Mouse (Mus musculus) bone marrow, adult 2 months (tissue): ENCODE data around the gene Tshz2. TPM values are rescaled to one million over a fixed set of nuclear protein-coding genes. Genes with fewer than 3 reads are reported as not detected.

ENCODE experiments used
- H3K27ac ChIP-seq: fragments of 200-500 bp; 2 replicates; pipeline ENCODE4 v1.5.1; 2012; ENCODE audit warnings: low read depth, mild to moderate bottlenecking, control low read depth, inconsistent platforms, low read length; ENCODE audit not compliant: control insufficient read depth, poor library complexity, insufficient read depth
- H3K4me1 ChIP-seq: fragments of 200-500 bp; 2 replicates; pipeline ENCODE4 v1.6.1; 2011; ENCODE audit warnings: low read length; ENCODE audit not compliant: control insufficient read depth, insufficient read depth
- H3K4me3 ChIP-seq: fragments of 200-500 bp; replicated peaks from 2 replicates; pipeline ENCODE3; 2011; ENCODE audit warnings: mild to moderate bottlenecking, low read depth, low read length, control low read depth; ENCODE audit not compliant: control insufficient read depth
- CTCF ChIP-seq: fragments of 200-500 bp; IDR thresholded peaks from 2 replicates; pipeline ENCODE4 v1.5.1; 2011; ENCODE audit warnings: low read length, control low read depth; ENCODE audit not compliant: control insufficient read depth, insufficient read depth
- POLR2A ChIP-seq: fragments of 200-500 bp; IDR thresholded peaks from 2 replicates; pipeline ENCODE4 v1.6.1; 2011; ENCODE audit warnings: low read depth, mild to moderate bottlenecking, control low read depth, low read length, borderline replicate concordance; ENCODE audit not compliant: control insufficient read depth
- WGBS: fragments of 180-500 bp; shearing (Covaris S2); methylation state at CpG from one replicate; pipeline ENCODE4 v1.1.7; 2018; 5-methylcytosine and 5-hydroxymethylcytosine counted together
- polyA plus RNA-seq: library from polyadenylated mRNA; stranded (reverse); fragments of >200 nt; gene quantifications from 2 replicates; pipeline ENCODE4 v1.2.4, GENCODE M21; 2011; ENCODE audit warnings: low replicate concordance; ENCODE audit not compliant: missing spikeins, insufficient read depth, insufficient read length

Tshz2 gene
- polyA plus RNA-seq, 1 experiment = 1.4 TPM

GRCm38 (mm10) chr2:169782874-169783680 is 150.3 kb downstream of the Tshz2 start:
- no peak for TF ChIP-seq CTCF
- TF ChIP-seq POLR2A = no peak
- no peak overlapping the region for H3K27ac ChIP-seq
- WGBS = 51% methylated on average over 26 of the region's 26 CpGs
- no peak overlapping the region for H3K4me3 ChIP-seq
- H3K4me1 ChIP-seq = peaks cover 1% of the 10 kb centered on the region

GRCm38 (mm10) chr2:169783681-169784033 is 150.8 kb downstream of the Tshz2 start:
- TF ChIP-seq CTCF (no peak), POLR2A (no peak)
- H3K4me3 ChIP-seq = no peak overlapping the region
- H3K4me1 ChIP-seq = peaks cover 1% of the 10 kb centered on the region
- H3K27ac ChIP-seq = no peak overlapping the region
- 52% methylated on average over 2 of the region's 2 CpGs for WGBS

DNA sequence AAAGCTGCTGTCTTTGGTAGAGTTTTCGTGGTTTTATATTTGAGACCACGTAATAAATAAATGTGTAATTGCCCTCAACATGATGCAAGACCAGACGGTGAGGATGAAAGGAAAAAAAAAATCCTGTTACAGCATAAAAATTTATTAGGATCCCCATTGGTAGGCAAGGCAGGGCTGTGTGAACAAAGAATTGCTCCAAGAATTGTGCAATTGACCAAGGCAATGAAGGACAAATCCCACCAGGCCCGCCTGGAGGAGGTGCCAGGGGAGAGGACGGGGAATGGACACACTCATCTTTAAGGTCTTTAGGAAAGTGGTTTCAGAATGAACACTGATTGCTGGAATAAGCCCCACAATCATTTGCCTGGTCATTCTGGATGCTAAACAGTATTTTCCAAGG is 154.6 kb downstream of the Tshz2 start:
- H3K27ac ChIP-seq = no peak overlapping the region
- TF ChIP-seq POLR2A (no peak), CTCF (no peak)
- H3K4me1 ChIP-seq = no peaks in the 10 kb centered on the region
- H3K4me3 ChIP-seq = no peak overlapping the region
- WGBS = 56% methylated on average over 5 of the region's 5 CpGs

GRCm38 (mm10) chr2:169787906-169788305 is 155.1 kb downstream of the Tshz2 start:
- Histone ChIP-seq H3K4me1 (no peaks in the 10 kb centered on the region), H3K4me3 (no peak overlapping the region), H3K27ac (no peak overlapping the region)
- WGBS = 79% methylated on average over 11 of the region's 11 CpGs
- no peak for TF ChIP-seq POLR2A
- TF ChIP-seq CTCF = no peak

GRCm38 (mm10) chr2:169790439-169791131 is 157.8 kb downstream of the Tshz2 start:
- Histone ChIP-seq H3K27ac (no peak overlapping the region), H3K4me3 (no peak overlapping the region), H3K4me1 (no peaks in the 10 kb centered on the region)
- WGBS = 4% methylated on average over 12 of the region's 12 CpGs
- TF ChIP-seq CTCF (no peak), POLR2A (no peak)

DNA sequence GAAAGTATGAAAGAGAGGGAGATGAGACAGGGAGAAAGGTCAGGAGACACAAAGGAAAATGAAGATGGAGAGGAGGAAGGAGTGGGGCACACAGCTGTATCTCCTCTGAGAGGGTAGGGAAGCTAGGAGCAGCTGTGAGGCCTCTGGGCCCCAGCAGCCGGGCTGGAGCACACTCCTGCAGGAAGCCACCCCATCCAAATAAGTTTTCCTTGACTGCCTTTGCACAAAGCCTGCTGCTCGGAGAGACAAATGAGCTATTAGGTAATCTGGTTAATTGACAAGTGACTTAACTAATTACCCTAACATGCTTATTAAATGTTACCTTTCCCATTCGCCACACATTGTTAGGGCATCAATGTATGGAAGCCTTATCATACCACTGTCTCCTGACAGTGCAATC is 159.9 kb downstream of the Tshz2 start:
- Histone ChIP-seq H3K4me3 (no peak overlapping the region), H3K4me1 (no peaks in the 10 kb centered on the region), H3K27ac (no peak overlapping the region)
- no peak for TF ChIP-seq CTCF
- TF ChIP-seq POLR2A = no peak
- 74% methylated on average over 3 of the region's 3 CpGs for WGBS

- WGBS = 89% methylated on average over 6 of the region's 6 CpGs
- Histone ChIP-seq H3K4me3 (no peak overlapping the region), H3K4me1 (no peaks in the 10 kb centered on the region), H3K27ac (no peak overlapping the region)
- no peak for TF ChIP-seq POLR2A
- no peak for TF ChIP-seq CTCF
These were observed 169.4 kb downstream of the Tshz2 start for GRCm38 (mm10) chr2:169802241-169802640.

GRCm38 (mm10) chr2:169804380-169804779 is 171.6 kb downstream of the Tshz2 start:
- 71% methylated on average over 5 of the region's 5 CpGs for WGBS
- TF ChIP-seq CTCF (no peak), POLR2A (no peak)

More at GRCm38 (mm10) chr2:169804380-169804779, 171.6 kb downstream of the Tshz2 start:
- Histone ChIP-seq H3K4me1 (no peaks in the 10 kb centered on the region), H3K4me3 (no peak overlapping the region), H3K27ac (no peak overlapping the region)
